Mouse (Mus musculus): ENCODE results near the gene Gpr26. TPM values are rescaled to one million over a fixed set of nuclear protein-coding genes. Genes with fewer than 3 reads are reported as not detected.
A peak's percentile ranks its signal among the peaks of the same experiment; 100 is the strongest.

Gpr26 gene
- not detected in 2 replicates for polyA plus RNA-seq (2016; fragmentation: Nextera tagmentation; extraction: Ambion mirVana)

GRCm38 (mm10) chr7:131966023-131966915, at the start of gene Gpr26:
Gene Gpr26, plus strand, starts transcription at chr7:131966460.
- H3K27me3 ChIP-seq (replicated peaks; ENCODE audit: low read depth, poor library complexity, severe bottlenecking): peaks cover 62% of the 10 kb centered on the region
- 2% methylated on average over 32 of the region's 32 CpGs for WGBS
- peaks cover 13% of the 10 kb centered on the region for H3K4me1 ChIP-seq
- no peaks in the 10 kb centered on the region for H3K9me3 ChIP-seq
- no peak for DNase-seq (ENCODE audit: low spot score)
- peak within 1 kb of the TSS; percentile 48 for H3K4me3 ChIP-seq
- H3K36me3 ChIP-seq (replicated peaks): no peaks in the 10 kb centered on the region
- no peak within 1 kb of the TSS for H3K27ac ChIP-seq (replicated peaks)

DNA sequence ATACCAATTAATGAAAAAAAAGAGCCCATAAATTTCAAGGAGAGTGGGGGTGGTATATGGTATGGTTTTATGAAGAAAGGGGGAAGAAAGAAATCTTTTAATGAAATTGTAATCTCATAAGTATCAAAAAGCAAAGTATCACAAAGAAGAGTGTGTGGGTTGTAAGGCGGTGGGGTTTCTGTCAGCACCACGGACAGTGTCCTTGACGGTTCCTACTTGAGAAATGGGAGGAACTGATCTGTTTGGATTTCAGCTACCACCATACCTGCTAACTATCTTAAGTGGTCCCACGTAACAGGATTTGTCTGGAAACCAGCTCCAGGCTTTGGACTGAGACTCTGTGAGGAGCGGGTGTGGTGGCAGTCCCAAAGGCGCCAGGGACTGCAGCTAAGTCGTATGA, 48.9 kb upstream of the Gpr26 start:
- H3K9me3 ChIP-seq: no peaks in the 10 kb centered on the region
- no peak overlapping the region for H3K27ac ChIP-seq (replicated peaks)
- H3K4me1 ChIP-seq: no peaks in the 10 kb centered on the region
- H3K27me3 ChIP-seq (replicated peaks; ENCODE audit: low read depth, poor library complexity, severe bottlenecking): no peaks in the 10 kb centered on the region
- peak; percentile 46 for DNase-seq (ENCODE audit: low spot score)
- 52% methylated on average over 7 of the region's 7 CpGs for WGBS
- H3K36me3 ChIP-seq (replicated peaks): no peaks in the 10 kb centered on the region
- no peak overlapping the region for H3K4me3 ChIP-seq

DNA sequence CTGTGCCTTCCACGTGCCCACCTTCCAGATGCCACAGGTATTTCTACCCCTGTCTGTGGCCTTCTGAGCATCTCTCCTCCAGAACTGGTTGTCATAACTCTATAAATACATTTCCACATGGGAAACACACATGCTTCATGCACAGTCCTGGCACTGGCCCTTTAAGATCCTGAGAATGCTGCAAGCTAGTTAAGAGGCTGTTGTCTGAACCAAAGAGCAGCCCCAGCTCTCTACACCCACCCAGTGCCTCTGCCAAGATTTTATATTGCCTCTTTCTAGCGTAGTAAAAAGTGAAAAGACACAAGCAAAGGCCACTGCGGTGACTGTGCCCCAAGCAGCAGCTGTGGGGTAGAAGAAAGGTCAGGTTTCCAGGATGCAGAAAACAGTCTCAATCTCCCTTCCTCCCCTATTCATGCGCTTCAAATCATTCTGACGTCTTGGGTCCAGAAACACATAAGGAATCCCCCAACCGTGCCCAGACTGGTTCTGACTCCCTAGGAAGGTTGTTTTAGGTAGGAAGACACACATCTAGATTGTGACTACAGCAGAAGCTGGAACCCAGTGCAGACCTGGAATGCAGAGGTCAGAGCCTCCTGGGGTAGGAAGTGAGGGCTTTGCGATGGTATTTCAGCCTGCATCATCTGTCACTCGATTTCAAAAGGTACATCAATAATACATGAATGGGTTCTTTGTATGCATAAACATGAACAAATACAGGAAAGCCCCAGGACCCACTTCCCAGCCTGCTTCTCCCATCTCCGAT, 38.8 kb upstream of the Gpr26 start:
- no peak for DNase-seq (ENCODE audit: low spot score)
- Histone ChIP-seq H3K9me3 (no peaks in the 10 kb centered on the region), H3K4me1 (peaks cover 18% of the 10 kb centered on the region), H3K36me3 (replicated peaks) (no peaks in the 10 kb centered on the region), H3K27ac (replicated peaks) (no peak overlapping the region), H3K27me3 (replicated peaks; ENCODE audit: low read depth, poor library complexity, severe bottlenecking) (no peaks in the 10 kb centered on the region), H3K4me3 (no peak overlapping the region)
- 56% methylated on average over 9 of the region's 9 CpGs for WGBS

DNA sequence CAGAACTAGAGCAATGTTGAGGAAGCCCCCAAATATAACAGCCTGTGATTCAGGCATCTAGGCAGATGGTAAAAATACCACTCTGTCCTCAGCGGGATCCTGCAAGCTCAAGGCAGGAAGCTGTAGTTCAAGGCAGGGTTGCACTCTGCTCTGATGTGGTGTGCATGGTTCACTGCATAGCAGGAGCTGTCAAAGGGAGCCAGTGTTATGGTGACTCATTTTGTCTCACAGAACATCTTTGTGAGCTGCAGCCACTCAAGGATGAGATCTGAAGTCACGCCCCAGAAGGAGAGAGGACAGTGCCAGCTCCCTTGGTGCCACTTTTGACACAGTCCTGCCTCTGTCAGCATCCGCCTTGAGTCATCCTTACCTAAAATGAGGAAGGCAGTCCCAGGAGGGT, 28.6 kb upstream of the Gpr26 start:
- H3K27ac ChIP-seq (replicated peaks): no peak overlapping the region
- no peaks in the 10 kb centered on the region for H3K9me3 ChIP-seq
- H3K27me3 ChIP-seq (replicated peaks; ENCODE audit: low read depth, poor library complexity, severe bottlenecking): no peaks in the 10 kb centered on the region
- no peaks in the 10 kb centered on the region for H3K36me3 ChIP-seq (replicated peaks)
- DNase-seq (ENCODE audit: low spot score): no peak
- H3K4me3 ChIP-seq: no peak overlapping the region
- WGBS: 84% methylated on average over 3 of the region's 3 CpGs
- H3K4me1 ChIP-seq: no peaks in the 10 kb centered on the region

DNA sequence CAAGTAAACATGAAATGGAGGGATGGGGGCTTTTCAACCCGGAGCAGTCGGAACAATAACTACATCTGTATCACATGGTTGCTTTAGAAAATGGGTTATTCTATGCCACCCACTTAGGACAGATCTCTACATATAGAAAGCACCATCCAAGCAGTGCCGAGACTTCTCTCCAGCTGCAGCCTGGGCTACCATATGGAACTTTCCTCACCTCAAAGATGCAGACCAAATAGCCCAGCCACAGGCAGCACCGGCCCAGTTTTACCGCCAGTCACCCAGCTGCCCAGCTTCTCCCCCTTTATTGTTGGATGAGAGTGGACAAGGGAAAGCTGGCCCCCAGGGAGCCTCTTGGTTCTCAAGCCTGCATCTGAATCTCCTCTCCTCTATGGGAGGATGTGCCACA, 15.1 kb upstream of the Gpr26 start:
- Histone ChIP-seq H3K27ac (replicated peaks) (no peak overlapping the region), H3K4me1 (no peaks in the 10 kb centered on the region), H3K9me3 (no peaks in the 10 kb centered on the region), H3K27me3 (replicated peaks; ENCODE audit: low read depth, poor library complexity, severe bottlenecking) (no peaks in the 10 kb centered on the region), H3K36me3 (replicated peaks) (no peaks in the 10 kb centered on the region), H3K4me3 (no peak overlapping the region)
- 85% methylated on average over 5 of the region's 5 CpGs for WGBS
- no peak for DNase-seq (ENCODE audit: low spot score)

DNA sequence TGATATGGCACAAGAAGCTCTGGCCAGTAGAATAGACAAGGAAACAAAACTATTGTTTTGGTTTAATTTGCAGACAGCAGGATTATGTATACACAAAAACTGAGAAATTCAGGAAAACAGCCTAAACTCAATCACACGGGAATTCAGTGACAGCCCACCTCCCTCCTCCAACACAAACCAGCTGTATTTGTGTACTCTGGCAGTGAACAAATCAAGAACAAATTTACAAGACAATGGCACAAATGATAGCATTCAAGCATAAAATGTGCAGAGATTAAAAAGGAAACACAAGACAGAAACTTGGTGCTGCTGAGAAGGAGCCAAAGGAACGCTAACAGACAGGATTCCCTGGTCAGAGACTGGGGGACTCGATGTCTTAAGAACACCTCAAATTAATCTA, 12.9 kb upstream of the Gpr26 start:
- Histone ChIP-seq H3K4me1 (no peaks in the 10 kb centered on the region), H3K9me3 (no peaks in the 10 kb centered on the region), H3K27ac (replicated peaks) (no peak overlapping the region), H3K4me3 (no peak overlapping the region), H3K36me3 (replicated peaks) (no peaks in the 10 kb centered on the region), H3K27me3 (replicated peaks; ENCODE audit: low read depth, poor library complexity, severe bottlenecking) (no peaks in the 10 kb centered on the region)
- no peak for DNase-seq (ENCODE audit: low spot score)
- 75% methylated on average over 3 of the region's 3 CpGs for WGBS

DNA sequence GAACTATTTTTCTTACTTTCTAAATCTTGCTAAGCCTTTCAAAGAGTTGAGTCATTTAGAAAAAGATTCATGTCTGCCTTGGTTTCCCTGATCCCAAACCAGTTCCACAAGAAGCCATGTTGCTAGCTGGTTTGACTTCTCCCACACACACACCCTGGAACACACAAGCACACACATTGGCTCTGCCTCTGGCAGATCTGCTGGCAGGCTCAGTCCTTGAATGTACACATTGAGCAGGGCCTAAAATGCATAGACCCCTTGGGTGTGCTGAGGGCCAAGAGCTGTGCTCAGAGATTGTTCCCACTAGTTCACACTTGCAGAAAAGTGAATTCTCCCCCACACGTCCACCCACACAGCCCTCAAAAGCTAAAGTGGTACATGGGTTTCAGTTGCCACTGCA, 7.6 kb upstream of the Gpr26 start:
- no peak overlapping the region for H3K27ac ChIP-seq (replicated peaks)
- 71% methylated on average over 1 of the region's 1 CpGs for WGBS
- no peak overlapping the region for H3K4me3 ChIP-seq
- DNase-seq (ENCODE audit: low spot score): no peak
- H3K4me1 ChIP-seq: no peaks in the 10 kb centered on the region
- no peaks in the 10 kb centered on the region for H3K36me3 ChIP-seq (replicated peaks)
- no peaks in the 10 kb centered on the region for H3K9me3 ChIP-seq
- no peaks in the 10 kb centered on the region for H3K27me3 ChIP-seq (replicated peaks; ENCODE audit: low read depth, poor library complexity, severe bottlenecking)

DNA sequence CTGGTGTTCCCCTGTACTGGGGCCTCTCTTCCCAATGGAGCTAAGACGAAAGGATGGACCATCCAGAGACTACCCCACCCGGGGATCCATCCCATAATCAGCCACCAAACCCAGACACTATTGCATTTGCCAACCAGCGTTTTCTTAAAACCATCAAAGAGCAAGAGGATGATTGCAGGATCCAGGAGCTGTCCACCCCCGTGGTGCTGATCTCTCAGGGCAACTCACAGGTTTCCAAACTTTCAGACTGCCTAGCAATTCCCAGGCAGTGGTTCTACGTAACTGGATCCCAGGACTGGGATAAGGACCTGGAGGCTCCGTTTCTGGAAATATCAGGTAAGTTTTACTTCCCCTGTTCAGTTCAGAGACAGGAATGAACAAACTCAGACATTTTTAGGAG, 5.7 kb upstream of the Gpr26 start:
- DNase-seq (ENCODE audit: low spot score): peak; percentile 81
- 30% methylated on average over 6 of the region's 6 CpGs for WGBS
- H3K4me3 ChIP-seq: no peak overlapping the region

GRCm38 (mm10) chr7:131966916-131967494, 745 bp downstream of the Gpr26 start:
- Histone ChIP-seq H3K36me3 (replicated peaks) (no peaks in the 10 kb centered on the region), H3K9me3 (no peaks in the 10 kb centered on the region), H3K4me1 (peaks cover 13% of the 10 kb centered on the region), H3K4me3 (peak overlapping the region; percentile 48), H3K27ac (replicated peaks) (no peak overlapping the region), H3K27me3 (replicated peaks; ENCODE audit: low read depth, poor library complexity, severe bottlenecking) (peaks cover 62% of the 10 kb centered on the region)
- peak; percentile 64 for DNase-seq (ENCODE audit: low spot score)
- WGBS: 8% methylated on average over 57 of the region's 57 CpGs

More for the DNA sequence above, 5.7 kb upstream of the Gpr26 start:
- H3K27ac ChIP-seq (replicated peaks): no peak overlapping the region
- H3K4me1 ChIP-seq: no peaks in the 10 kb centered on the region
- no peaks in the 10 kb centered on the region for H3K9me3 ChIP-seq
- no peaks in the 10 kb centered on the region for H3K36me3 ChIP-seq (replicated peaks)
- H3K27me3 ChIP-seq (replicated peaks; ENCODE audit: low read depth, poor library complexity, severe bottlenecking): peaks cover 18% of the 10 kb centered on the region

DNA sequence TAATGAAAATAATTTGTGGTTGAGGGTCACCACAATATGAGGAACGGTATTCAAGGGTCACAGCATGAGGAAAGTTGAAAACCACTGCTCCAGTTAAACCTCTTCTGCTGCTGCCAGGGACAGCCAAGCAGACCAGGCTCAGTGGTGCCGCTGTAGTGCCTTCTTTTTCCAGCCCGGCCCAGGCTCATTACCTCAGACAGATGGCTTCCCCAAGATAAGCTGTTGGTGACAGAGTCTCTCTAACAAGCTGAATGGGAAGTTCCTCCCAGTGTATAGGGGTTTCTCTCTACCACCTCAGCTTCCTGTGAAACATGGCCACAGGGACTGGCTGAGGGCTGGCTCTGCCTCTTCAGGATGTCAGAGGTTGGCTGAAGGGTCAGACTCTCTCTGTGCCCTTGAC, 4.0 kb downstream of the Gpr26 start:
- 68% methylated on average over 3 of the region's 3 CpGs for WGBS
- Histone ChIP-seq H3K4me1 (peaks cover 13% of the 10 kb centered on the region), H3K4me3 (no peak overlapping the region), H3K27ac (replicated peaks) (no peak overlapping the region), H3K9me3 (no peaks in the 10 kb centered on the region), H3K36me3 (replicated peaks) (no peaks in the 10 kb centered on the region), H3K27me3 (replicated peaks; ENCODE audit: low read depth, poor library complexity, severe bottlenecking) (peaks cover 47% of the 10 kb centered on the region)
- no peak for DNase-seq (ENCODE audit: low spot score)

GRCm38 (mm10) chr7:131975867-131976266, 9.6 kb downstream of the Gpr26 start:
- WGBS: 69% methylated on average over 6 of the region's 6 CpGs
- no peaks in the 10 kb centered on the region for H3K36me3 ChIP-seq (replicated peaks)

GRCm38 (mm10) chr7:131978609-131979008, 12.3 kb downstream of the Gpr26 start:
- Histone ChIP-seq H3K27me3 (replicated peaks; ENCODE audit: low read depth, poor library complexity, severe bottlenecking) (no peaks in the 10 kb centered on the region), H3K4me3 (no peak overlapping the region), H3K9me3 (no peaks in the 10 kb centered on the region), H3K36me3 (replicated peaks) (no peaks in the 10 kb centered on the region), H3K4me1 (peaks cover 6% of the 10 kb centered on the region), H3K27ac (replicated peaks) (no peak overlapping the region)
- 85% methylated on average over 11 of the region's 11 CpGs for WGBS
- no peak for DNase-seq (ENCODE audit: low spot score)

More at GRCm38 (mm10) chr7:131975867-131976266, 9.6 kb downstream of the Gpr26 start:
- DNase-seq (ENCODE audit: low spot score): no peak
- no peak overlapping the region for H3K27ac ChIP-seq (replicated peaks)
- peaks cover 6% of the 10 kb centered on the region for H3K4me1 ChIP-seq
- no peaks in the 10 kb centered on the region for H3K27me3 ChIP-seq (replicated peaks; ENCODE audit: low read depth, poor library complexity, severe bottlenecking)
- H3K4me3 ChIP-seq: no peak overlapping the region
- no peaks in the 10 kb centered on the region for H3K9me3 ChIP-seq
